Mouse (Mus musculus): ENCODE measurements around the gene Dpysl4. TPM values are rescaled to one million over a fixed set of nuclear protein-coding genes. Genes with fewer than 3 reads are reported as not detected.

The Dpysl4 gene
- polyA plus RNA-seq, 1 experiment from 2014 or later, result 9.1 TPM

GRCm38 (mm10) chr7:139101826-139102225 is 16.0 kb downstream of the Dpysl4 start:
- peaks cover 6% of the 10 kb centered on the region; the same call in 1 of the 2 replicates for H3K4me1 ChIP-seq
- H3K4me3 ChIP-seq, result no peak overlapping the region
- no peaks in the 10 kb centered on the region for H3K36me3 ChIP-seq
- no peaks in the 10 kb centered on the region for H3K9me3 ChIP-seq
- 69% methylated on average over 3 of the region's 3 CpGs for WGBS
- no peak overlapping the region for H3K27ac ChIP-seq
- DNase-seq (ENCODE audit: low spot score), result no peak
- H3K27me3 ChIP-seq (ENCODE audit: insufficient read depth, poor library complexity, severe bottlenecking), result peaks cover 28% of the 10 kb centered on the region; the same call in 1 of the 2 replicates

GRCm38 (mm10) chr7:139103960-139104381 is 18.2 kb downstream of the Dpysl4 start:
- no peak for DNase-seq (ENCODE audit: low spot score)
- no peaks in the 10 kb centered on the region for H3K36me3 ChIP-seq
- WGBS, result 57% methylated on average over 10 of the region's 10 CpGs
- H3K4me1 ChIP-seq, result peaks cover 12% of the 10 kb centered on the region
- H3K4me3 ChIP-seq, result no peak overlapping the region
- peaks cover 30% of the 10 kb centered on the region; the same call in 1 of the 2 replicates for H3K27me3 ChIP-seq (ENCODE audit: insufficient read depth, poor library complexity, severe bottlenecking)
- no peaks in the 10 kb centered on the region for H3K9me3 ChIP-seq
- H3K27ac ChIP-seq, result no peak overlapping the region

GRCm38 (mm10) chr7:139105076-139105475 is 19.3 kb downstream of the Dpysl4 start:
- H3K4me3 ChIP-seq, result no peak overlapping the region
- peaks cover 12% of the 10 kb centered on the region for H3K4me1 ChIP-seq
- DNase-seq (ENCODE audit: low spot score), result no peak
- no peaks in the 10 kb centered on the region for H3K36me3 ChIP-seq
- no peak overlapping the region for H3K27ac ChIP-seq
- 80% methylated on average over 5 of the region's 5 CpGs for WGBS
- H3K27me3 ChIP-seq (ENCODE audit: insufficient read depth, poor library complexity, severe bottlenecking), result peaks cover 25% of the 10 kb centered on the region; the same call in 1 of the 2 replicates
- no peaks in the 10 kb centered on the region for H3K9me3 ChIP-seq

GRCm38 (mm10) chr7:139105705-139106104 is 19.9 kb downstream of the Dpysl4 start:
- 83% methylated on average over 7 of the region's 7 CpGs for WGBS

GRCm38 (mm10) chr7:139107908-139108650 is 22.3 kb downstream of the Dpysl4 start:
- H3K27ac ChIP-seq, result no peak overlapping the region
- no peak for DNase-seq (ENCODE audit: low spot score)
- no peak overlapping the region for H3K4me3 ChIP-seq
- H3K9me3 ChIP-seq, result no peaks in the 10 kb centered on the region
- H3K27me3 ChIP-seq (ENCODE audit: insufficient read depth, poor library complexity, severe bottlenecking), result peaks cover 8% of the 10 kb centered on the region; the same call in 1 of the 2 replicates
- H3K36me3 ChIP-seq, result no peaks in the 10 kb centered on the region
- peaks cover 6% of the 10 kb centered on the region for H3K4me1 ChIP-seq
- 79% methylated on average over 9 of the region's 9 CpGs for WGBS

More at GRCm38 (mm10) chr7:139105705-139106104, 19.9 kb downstream of the Dpysl4 start:
- peaks cover 12% of the 10 kb centered on the region for H3K4me1 ChIP-seq
- no peaks in the 10 kb centered on the region for H3K9me3 ChIP-seq
- no peak for DNase-seq (ENCODE audit: low spot score)
- peaks cover 21% of the 10 kb centered on the region; the same call in 1 of the 2 replicates for H3K27me3 ChIP-seq (ENCODE audit: insufficient read depth, poor library complexity, severe bottlenecking)
- no peak overlapping the region for H3K4me3 ChIP-seq
- H3K36me3 ChIP-seq, result no peaks in the 10 kb centered on the region
- no peak overlapping the region for H3K27ac ChIP-seq

GRCm38 (mm10) chr7:139119152-139119774 is 33.5 kb downstream of the Dpysl4 start:
- no peaks in the 10 kb centered on the region for H3K36me3 ChIP-seq
- no peak overlapping the region for H3K27ac ChIP-seq
- H3K4me1 ChIP-seq, result no peaks in the 10 kb centered on the region
- peaks cover 35% of the 10 kb centered on the region for H3K27me3 ChIP-seq (ENCODE audit: insufficient read depth, poor library complexity, severe bottlenecking)
- H3K4me3 ChIP-seq, result no peak overlapping the region
- WGBS, result 41% methylated on average over 13 of the region's 13 CpGs
- DNase-seq (ENCODE audit: low spot score), result peak; percentile 87
- no peaks in the 10 kb centered on the region for H3K9me3 ChIP-seq

GRCm38 (mm10) chr7:139119775-139120153 is 34.0 kb downstream of the Dpysl4 start:
- WGBS, result 50% methylated on average over 2 of the region's 2 CpGs
- H3K9me3 ChIP-seq, result no peaks in the 10 kb centered on the region
- no peaks in the 10 kb centered on the region for H3K36me3 ChIP-seq
- no peaks in the 10 kb centered on the region for H3K4me1 ChIP-seq
- peaks cover 35% of the 10 kb centered on the region for H3K27me3 ChIP-seq (ENCODE audit: insufficient read depth, poor library complexity, severe bottlenecking)
- H3K4me3 ChIP-seq, result no peak overlapping the region
- H3K27ac ChIP-seq, result no peak overlapping the region
- no peak for DNase-seq (ENCODE audit: low spot score)

- DNase-seq (ENCODE audit: low spot score), result no peak
- Histone ChIP-seq H3K9me3 (no peaks in the 10 kb centered on the region), H3K27ac (no peak overlapping the region), H3K27me3 (ENCODE audit: insufficient read depth, poor library complexity, severe bottlenecking) (peaks cover 40% of the 10 kb centered on the region), H3K4me3 (no peak overlapping the region), H3K36me3 (no peaks in the 10 kb centered on the region), H3K4me1 (peaks cover 8% of the 10 kb centered on the region; the same call in 1 of the 2 replicates)
- WGBS, result 84% methylated on average over 4 of the region's 4 CpGs
These were observed 40.1 kb downstream of the Dpysl4 start for GRCm38 (mm10) chr7:139125881-139126280.

- 77% methylated on average over 7 of the region's 7 CpGs for WGBS
- Histone ChIP-seq H3K27me3 (ENCODE audit: insufficient read depth, poor library complexity, severe bottlenecking) (peaks cover 40% of the 10 kb centered on the region), H3K36me3 (no peaks in the 10 kb centered on the region), H3K4me1 (peaks cover 8% of the 10 kb centered on the region; the same call in 1 of the 2 replicates), H3K9me3 (no peaks in the 10 kb centered on the region), H3K27ac (no peak overlapping the region), H3K4me3 (no peak overlapping the region)
- DNase-seq (ENCODE audit: low spot score), result no peak
These were observed 40.7 kb downstream of the Dpysl4 start for GRCm38 (mm10) chr7:139126549-139126948.

- no peaks in the 10 kb centered on the region for H3K36me3 ChIP-seq
- no peaks in the 10 kb centered on the region for H3K9me3 ChIP-seq
- no peak overlapping the region for H3K27ac ChIP-seq
- no peak overlapping the region for H3K4me3 ChIP-seq
- 69% methylated on average over 4 of the region's 4 CpGs for WGBS
- peaks cover 28% of the 10 kb centered on the region for H3K27me3 ChIP-seq (ENCODE audit: insufficient read depth, poor library complexity, severe bottlenecking)
- H3K4me1 ChIP-seq, result peaks cover 8% of the 10 kb centered on the region; the same call in 1 of the 2 replicates
- DNase-seq (ENCODE audit: low spot score), result no peak
These were observed 43.2 kb downstream of the Dpysl4 start for GRCm38 (mm10) chr7:139128994-139129393.

GRCm38 (mm10) chr7:139130361-139130760 is 44.6 kb downstream of the Dpysl4 start:
- Histone ChIP-seq H3K9me3 (no peaks in the 10 kb centered on the region), H3K27ac (no peak overlapping the region), H3K4me1 (peaks cover 14% of the 10 kb centered on the region), H3K27me3 (ENCODE audit: insufficient read depth, poor library complexity, severe bottlenecking) (peaks cover 23% of the 10 kb centered on the region), H3K4me3 (no peak overlapping the region), H3K36me3 (no peaks in the 10 kb centered on the region)
- DNase-seq (ENCODE audit: low spot score), result no peak
- 57% methylated on average over 6 of the region's 6 CpGs for WGBS

- Histone ChIP-seq H3K27ac (no peak overlapping the region), H3K36me3 (no peaks in the 10 kb centered on the region), H3K4me3 (no peak overlapping the region), H3K9me3 (no peaks in the 10 kb centered on the region), H3K27me3 (ENCODE audit: insufficient read depth, poor library complexity, severe bottlenecking) (peaks cover 21% of the 10 kb centered on the region), H3K4me1 (peaks cover 18% of the 10 kb centered on the region)
- 76% methylated on average over 8 of the region's 8 CpGs for WGBS
- DNase-seq (ENCODE audit: low spot score), result no peak
These were observed 45.7 kb downstream of the Dpysl4 start for GRCm38 (mm10) chr7:139131538-139131937.

- H3K4me3 ChIP-seq, result no peak overlapping the region
- peaks cover 17% of the 10 kb centered on the region for H3K4me1 ChIP-seq
- 81% methylated on average over 3 of the region's 3 CpGs for WGBS
- peaks cover 21% of the 10 kb centered on the region for H3K27me3 ChIP-seq (ENCODE audit: insufficient read depth, poor library complexity, severe bottlenecking)
- no peak overlapping the region for H3K27ac ChIP-seq
- no peaks in the 10 kb centered on the region for H3K9me3 ChIP-seq
- no peak for DNase-seq (ENCODE audit: low spot score)
- H3K36me3 ChIP-seq, result no peaks in the 10 kb centered on the region
These were observed 47.6 kb downstream of the Dpysl4 start for GRCm38 (mm10) chr7:139133446-139133845.

All from heart, embryonic 10.5 days (tissue).